Mouse (Mus musculus) spleen, postnatal 14 days (tissue): ENCODE results near the gene Ccdc38.

Experiments used
- DNase-seq, 2 experiments: peaks; one replicate each; pipeline ENCODE4 v3.0.0; 2021 to 2022; ENCODE audit warnings: low spot score in 2 of 2

Gene Ccdc38

GRCm38 (mm10) chr10:93608051-93608450 is 67.6 kb downstream of the Ccdc38 start:
- no peak for DNase-seq

DNA sequence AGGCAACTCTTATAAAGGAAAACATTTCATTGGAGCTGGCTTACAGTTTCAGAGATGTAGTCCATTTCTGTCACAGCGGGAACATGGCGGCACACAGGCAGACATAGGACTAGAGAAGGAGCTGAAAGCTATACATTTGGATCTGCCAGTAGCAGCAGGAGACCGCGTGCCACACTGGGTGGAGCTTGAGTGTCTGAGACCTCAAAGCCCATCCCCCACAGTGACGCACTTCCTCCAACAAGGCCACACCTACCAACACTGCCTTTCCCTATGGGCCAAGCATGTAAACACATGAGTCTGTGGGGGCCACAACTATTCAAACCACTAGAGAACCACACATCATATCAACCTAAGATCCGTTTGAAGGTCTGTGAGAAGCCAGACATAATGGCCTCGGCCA is 68.8 kb downstream of the Ccdc38 start:
- no peak for DNase-seq

DNA sequence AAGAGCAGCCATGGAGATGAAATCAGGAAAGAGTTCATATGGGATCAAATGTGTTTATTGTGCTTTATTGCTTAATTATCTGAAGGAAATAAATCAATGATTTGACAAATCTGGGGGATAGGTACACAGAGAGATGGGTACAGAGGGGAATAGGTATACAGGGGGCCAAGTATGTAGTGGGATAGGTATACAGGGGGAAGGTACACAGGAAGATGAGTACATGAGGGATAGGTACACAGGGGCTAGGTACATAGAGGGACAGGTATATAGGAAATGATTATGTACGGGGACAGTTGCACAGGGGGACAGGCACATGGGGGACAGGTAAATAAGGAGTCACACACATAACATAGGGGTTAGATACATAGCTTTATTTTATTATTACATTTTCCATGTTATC is 70.5 kb downstream of the Ccdc38 start:
- no peak for DNase-seq

GRCm38 (mm10) chr10:93611419-93612007 is 71.1 kb downstream of the Ccdc38 start:
- no peak for DNase-seq

DNA sequence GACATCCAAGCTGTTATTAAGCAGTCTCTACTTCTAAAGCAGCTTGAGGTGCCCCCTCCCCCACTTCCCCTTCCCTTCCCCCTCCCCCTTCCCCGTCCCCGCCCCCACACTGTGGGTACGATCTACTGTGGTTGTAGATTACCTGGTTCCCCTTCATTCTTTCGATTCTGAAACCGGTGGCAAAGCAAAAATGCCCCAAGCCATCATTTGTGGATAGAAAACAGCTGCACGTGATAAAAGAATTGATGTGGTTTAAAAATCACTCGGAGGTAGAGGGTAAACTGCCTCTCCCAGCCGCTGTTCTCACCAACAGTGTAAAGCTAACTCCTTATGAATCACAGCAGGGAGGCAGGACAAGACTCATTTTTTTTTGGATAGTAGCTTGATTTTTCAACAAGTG is 74.4 kb downstream of the Ccdc38 start:
- no peak for DNase-seq

DNA sequence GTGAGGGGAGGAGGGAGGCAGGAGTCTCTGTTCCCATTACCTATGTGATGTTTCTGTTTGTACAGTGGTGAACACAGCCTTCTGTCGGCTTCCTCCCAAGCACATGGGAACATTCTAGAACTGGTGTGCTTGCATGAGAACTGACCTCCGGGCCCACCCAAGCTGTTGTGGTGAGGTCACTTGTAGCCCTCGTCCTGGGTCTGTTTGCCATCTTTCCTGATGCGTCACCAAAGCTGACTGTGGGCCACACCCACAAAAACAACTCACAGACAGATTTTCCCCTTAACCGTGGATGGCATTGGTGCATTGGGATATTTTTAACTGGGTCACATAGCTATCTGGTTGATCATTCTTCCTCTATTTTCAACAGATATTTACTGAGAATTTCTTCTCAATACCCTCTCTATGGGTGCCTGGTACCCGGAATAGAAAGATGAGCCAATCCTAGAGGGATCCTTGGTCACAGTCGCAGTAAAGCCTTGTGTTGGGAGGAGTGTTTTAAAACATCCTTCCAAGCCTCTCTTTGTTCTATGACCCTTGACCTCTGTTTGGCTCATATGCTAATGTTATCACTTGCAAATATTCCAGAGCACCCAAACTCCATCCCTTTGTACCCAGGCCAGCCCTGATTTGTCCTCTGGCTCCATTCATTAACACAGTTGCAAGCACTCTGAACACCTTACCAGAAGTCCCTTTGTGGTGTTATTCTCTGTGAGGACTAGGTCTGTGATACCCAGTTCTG is 80.2 kb downstream of the Ccdc38 start:
- no peak for DNase-seq

GRCm38 (mm10) chr10:93623725-93624124 is 83.3 kb downstream of the Ccdc38 start:
- DNase-seq = no peak

DNA sequence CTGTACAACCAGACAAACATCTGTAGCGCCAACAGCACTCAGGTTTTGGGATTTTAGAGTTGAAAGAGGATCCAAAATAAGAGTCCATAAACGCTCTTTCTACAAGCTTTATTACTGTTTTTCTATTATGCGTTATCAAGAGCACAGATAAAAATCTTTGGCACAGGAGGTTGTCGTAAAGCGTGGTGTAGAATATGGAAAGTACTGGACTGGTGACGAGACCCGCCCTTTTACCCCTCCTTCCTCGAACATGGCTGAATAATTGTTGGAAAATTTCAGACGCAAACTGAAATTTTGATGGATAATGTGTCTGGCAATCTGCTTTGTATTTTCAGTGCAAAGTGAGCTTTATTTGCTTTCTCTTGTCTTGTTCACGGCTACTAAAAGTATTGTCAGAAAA is 83.7 kb downstream of the Ccdc38 start:
- no peak for DNase-seq

GRCm38 (mm10) chr10:93630310-93630709 is 89.9 kb downstream of the Ccdc38 start:
- DNase-seq = no peak

DNA sequence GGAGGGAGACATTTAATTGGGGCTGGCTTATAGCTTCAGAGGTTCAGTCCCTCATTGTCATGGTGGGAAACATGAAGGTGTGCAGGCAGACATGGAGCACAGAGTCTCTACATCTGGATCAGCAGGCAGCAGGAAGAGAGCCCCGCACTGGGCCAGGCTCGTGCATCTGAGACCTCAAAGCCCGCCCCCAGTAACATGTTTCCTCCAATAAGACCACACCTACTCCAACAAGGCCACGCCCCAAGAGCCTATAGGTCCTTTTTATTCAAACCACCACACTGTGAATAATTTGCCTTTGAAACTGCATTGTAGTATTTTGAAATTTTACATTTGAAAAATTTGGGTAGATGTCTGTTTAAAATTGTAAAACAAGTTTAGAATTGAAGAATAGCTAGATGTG is 91.7 kb downstream of the Ccdc38 start:
- no peak for DNase-seq

DNA sequence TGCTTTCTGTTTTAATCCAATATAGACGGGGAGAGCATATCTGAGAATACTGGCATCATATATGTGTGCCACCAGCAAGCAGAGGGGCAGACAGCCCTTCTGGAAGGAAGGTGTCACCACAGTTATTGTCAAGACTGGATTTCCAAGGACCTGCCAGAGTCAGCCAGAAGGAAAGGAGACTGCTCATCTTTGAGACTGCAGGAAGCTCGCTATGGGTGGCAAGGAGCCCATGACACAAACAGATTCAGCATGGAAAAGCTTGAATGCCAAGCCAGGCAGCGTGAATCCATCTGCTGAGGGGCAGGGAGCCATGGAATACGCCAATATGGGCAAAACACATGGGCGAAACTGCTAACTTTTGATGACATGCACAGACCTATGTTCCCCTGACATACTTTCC is 93.1 kb downstream of the Ccdc38 start:
- DNase-seq = no peak
